Mouse (Mus musculus) forebrain, embryonic 14.5 days (tissue): ENCODE measurements around the gene Ptms. TPM values are rescaled to one million over a fixed set of nuclear protein-coding genes. Genes with fewer than 3 reads are reported as not detected.

ENCODE experiments used
- ATAC-seq: fragments of 200-750 bp; cut with Nextera tagmentation; 2 replicates; pipeline ENCODE4 v1.8.0; 2017; ENCODE audit warnings: mild to moderate bottlenecking, moderate library complexity
- DNase-seq: peaks from one replicate; pipeline ENCODE4 v3.0.0-alpha.2; 2015; ENCODE audit warnings: low spot score
- H3K27ac ChIP-seq: fragments of 300-500 bp; sonication (generic); 2 replicates; pipeline ENCODE4 v1.5.1; 2014; ENCODE audit warnings: low read depth, mild to moderate bottlenecking, control low read depth, low read length, moderate library complexity
- H3K27me3 ChIP-seq: fragments of 300-500 bp; sonication (generic); replicated peaks from 2 replicates; pipeline ENCODE4 v1.6.1; 2014; ENCODE audit warnings: low read length, control low read depth, mixed read lengths; ENCODE audit not compliant: control insufficient read depth, insufficient read depth
- H3K36me3 ChIP-seq: fragments of 300-500 bp; sonication (generic); 2 replicates; pipeline ENCODE4 v1.6.1; 2014; ENCODE audit warnings: low read length, control low read depth; ENCODE audit not compliant: control insufficient read depth, insufficient read depth
- H3K4me1 ChIP-seq: fragments of 300-500 bp; sonication (generic); 2 replicates; pipeline ENCODE4 v1.6.1; 2014; ENCODE audit warnings: antibody characterized with exemption, low read length, control low read depth; ENCODE audit not compliant: control insufficient read depth, insufficient read depth
- H3K4me2 ChIP-seq: fragments of 300-500 bp; sonication (generic); 2 replicates; pipeline ENCODE4 v1.6.1; 2014; ENCODE audit warnings: mild to moderate bottlenecking, control low read depth, low read length
- H3K4me3 ChIP-seq: fragments of 300-500 bp; sonication (generic); 2 replicates; pipeline ENCODE4 v1.5.1; 2014; ENCODE audit warnings: low read depth, low read length, control low read depth
- H3K9ac ChIP-seq: fragments of 300-500 bp; sonication (generic); 2 replicates; pipeline ENCODE4 v1.6.1; 2014; ENCODE audit warnings: mild to moderate bottlenecking, low read length, control low read depth, moderate library complexity
- H3K9me3 ChIP-seq: fragments of 300-500 bp; sonication (generic); replicated peaks from 2 replicates; pipeline ENCODE4 v1.6.1; 2016; ENCODE audit warnings: low read length, control low read depth, mixed read lengths; ENCODE audit not compliant: control insufficient read depth
- WGBS: fragments of 180-500 bp; shearing (Covaris S2); extraction: QIAGEN DNeasy Blood & Tissue Kit; methylation state at CpG from one replicate; pipeline ENCODE4 v1.1.7; 2014; 5-methylcytosine and 5-hydroxymethylcytosine counted together
- polyA plus RNA-seq: library from polyadenylated mRNA; unstranded; fragments of >200 nt; fragmentation: Nextera tagmentation; extraction: Ambion mirVana; gene quantifications from 2 replicates; pipeline ENCODE4 v1.2.1, GENCODE M21; 2014

The Ptms gene
- polyA plus RNA-seq = 479 and 481 TPM in 2 replicates

GRCm38 (mm10) chr6:124919695-124920317 lies at the start of gene Ptms:
Gene Ptms (minus strand): TSS chr6:124920103.
- Histone ChIP-seq H3K9me3 (no peaks in the 10 kb centered on the region), H3K9ac (peak within 1 kb of the TSS; percentile 100; the same call in 1 of the 2 replicates), H3K36me3 (peaks cover 2% of the 10 kb centered on the region), H3K4me3 (peak within 1 kb of the TSS; percentile 93), H3K4me1 (peaks cover 36% of the 10 kb centered on the region), H3K4me2 (peak within 1 kb of the TSS; percentile 100), H3K27me3 (no peaks in the 10 kb centered on the region), H3K27ac (peak within 1 kb of the TSS; percentile 100)
- WGBS = under 1% methylated on average over 13 of the region's 13 CpGs
- peak; percentile 82 for ATAC-seq
- DNase-seq = peak; percentile 98

GRCm38 (mm10) chr6:124967766-124968165 lies 47.9 kb upstream of the Ptms start:
- no peak overlapping the region for H3K4me2 ChIP-seq
- H3K27me3 ChIP-seq = no peaks in the 10 kb centered on the region
- H3K36me3 ChIP-seq = no peaks in the 10 kb centered on the region
- H3K4me3 ChIP-seq = no peak overlapping the region
- WGBS = 81% methylated on average over 4 of the region's 4 CpGs
- H3K9ac ChIP-seq = no peak overlapping the region
- no peaks in the 10 kb centered on the region for H3K9me3 ChIP-seq
- ATAC-seq (no peak), DNase-seq (peak; percentile 50)
- H3K4me1 ChIP-seq = peaks cover 10% of the 10 kb centered on the region
- no peak overlapping the region for H3K27ac ChIP-seq

- H3K4me2 ChIP-seq = peak overlapping the region; percentile 96
- no peaks in the 10 kb centered on the region for H3K9me3 ChIP-seq
- no peak overlapping the region for H3K9ac ChIP-seq
- peaks cover 9% of the 10 kb centered on the region for H3K36me3 ChIP-seq
- no peak for ATAC-seq
- DNase-seq = no peak
- WGBS = 94% methylated on average over 7 of the region's 7 CpGs
- H3K4me1 ChIP-seq = peaks cover 10% of the 10 kb centered on the region
- H3K27ac ChIP-seq = no peak overlapping the region
- H3K4me3 ChIP-seq = peak overlapping the region; percentile 87
- H3K27me3 ChIP-seq = no peaks in the 10 kb centered on the region
Observed at GRCm38 (mm10) chr6:124966466-124967118, 46.7 kb upstream of the Ptms start.

- Histone ChIP-seq H3K27ac (peak overlapping the region; percentile 91), H3K27me3 (no peaks in the 10 kb centered on the region), H3K9ac (peak overlapping the region; percentile 93), H3K4me2 (peak overlapping the region; percentile 96), H3K4me1 (peaks cover 10% of the 10 kb centered on the region), H3K4me3 (peak overlapping the region; percentile 87), H3K9me3 (no peaks in the 10 kb centered on the region), H3K36me3 (peaks cover 17% of the 10 kb centered on the region)
- DNase-seq (peak; percentile 4), ATAC-seq (no peak)
- 16% methylated on average over 15 of the region's 15 CpGs for WGBS
Observed at GRCm38 (mm10) chr6:124965747-124966146, 45.8 kb upstream of the Ptms start.

DNA sequence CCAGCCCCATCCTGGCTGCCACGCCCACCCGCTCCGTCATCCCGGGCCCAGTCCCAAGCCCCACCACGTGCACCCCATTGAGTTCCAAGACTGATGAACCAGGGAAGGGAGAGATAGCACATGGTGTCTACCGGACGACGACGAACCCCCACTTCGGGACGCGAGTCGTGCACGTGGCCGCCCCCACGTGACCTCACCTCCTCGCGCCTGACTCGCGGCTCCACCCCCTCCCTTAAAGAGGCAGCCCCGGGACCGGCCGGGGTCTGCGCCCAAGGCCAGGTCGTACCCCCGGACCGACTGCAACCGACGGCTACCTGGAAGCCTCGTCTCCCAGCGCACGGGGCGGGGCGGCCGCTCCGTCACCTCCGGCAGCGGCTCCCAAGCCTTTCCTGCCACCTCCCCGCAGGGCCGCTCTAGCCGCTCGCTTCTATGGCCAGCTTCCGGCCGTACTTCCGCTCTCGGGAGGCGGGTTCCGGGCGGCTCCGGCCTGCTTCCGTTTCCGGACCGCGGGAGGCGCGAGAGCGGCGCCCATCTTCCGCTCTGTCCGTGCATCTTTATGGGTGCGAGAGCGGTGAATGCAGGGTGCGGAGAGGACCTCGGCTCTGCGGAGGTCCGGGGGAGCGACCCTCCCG lies 45.3 kb upstream of the Ptms start, which contains the start of gene Cops7a:
Cops7a (minus strand) TSS at position 451 of the 632 bp plus-strand sequence.
- peak within 1 kb of the TSS; percentile 93 for H3K9ac ChIP-seq
- peak within 1 kb of the TSS; percentile 87 for H3K4me3 ChIP-seq
- DNase-seq (peak; percentile 96), ATAC-seq (peak; percentile 96)
- under 1% methylated on average over 66 of the region's 68 CpGs for WGBS
- H3K9me3 ChIP-seq = no peaks in the 10 kb centered on the region
- H3K4me2 ChIP-seq = peak within 1 kb of the TSS; percentile 96
- peak within 1 kb of the TSS; percentile 91 for H3K27ac ChIP-seq
- no peaks in the 10 kb centered on the region for H3K27me3 ChIP-seq
- peaks cover 20% of the 10 kb centered on the region for H3K36me3 ChIP-seq
- H3K4me1 ChIP-seq = peaks cover 10% of the 10 kb centered on the region

- WGBS = 44% methylated on average over 16 of the region's 16 CpGs
- peak; percentile 31 for ATAC-seq
Observed at GRCm38 (mm10) chr6:124964638-124965037, 44.7 kb upstream of the Ptms start.

DNA sequence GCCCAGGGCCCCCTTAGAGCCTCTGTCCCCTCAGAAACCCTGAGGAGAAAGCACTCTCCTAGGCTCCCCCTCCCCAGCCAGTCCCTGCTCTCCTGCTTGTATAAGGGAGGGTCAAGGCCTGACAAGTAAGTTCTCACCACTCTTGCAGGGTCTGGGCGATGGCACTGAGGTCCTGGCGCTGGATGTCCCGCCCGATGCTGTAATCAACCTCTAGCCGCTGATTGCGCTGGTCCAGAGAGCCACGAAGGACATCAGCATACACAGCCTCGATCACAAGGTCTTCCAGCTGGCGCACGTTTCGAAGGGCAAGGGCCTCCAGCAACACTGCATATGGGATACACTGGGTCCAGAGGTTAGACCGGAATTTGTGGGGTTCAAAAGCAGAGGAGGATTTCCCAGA lies 41.1 kb upstream of the Ptms start:
- H3K4me1 ChIP-seq = peaks cover 10% of the 10 kb centered on the region
- no peak overlapping the region for H3K4me3 ChIP-seq
- peaks cover 49% of the 10 kb centered on the region for H3K36me3 ChIP-seq
- H3K9me3 ChIP-seq = no peaks in the 10 kb centered on the region
- no peak overlapping the region for H3K4me2 ChIP-seq
- H3K27ac ChIP-seq = no peak overlapping the region
- H3K9ac ChIP-seq = no peak overlapping the region
- no peaks in the 10 kb centered on the region for H3K27me3 ChIP-seq
- WGBS = 95% methylated on average over 12 of the region's 12 CpGs
- ATAC-seq = no peak
- DNase-seq = no peak

More at GRCm38 (mm10) chr6:124964638-124965037, 44.7 kb upstream of the Ptms start:
- Histone ChIP-seq H3K4me3 (peak overlapping the region; percentile 87), H3K4me1 (peaks cover 10% of the 10 kb centered on the region), H3K36me3 (peaks cover 26% of the 10 kb centered on the region), H3K27me3 (no peaks in the 10 kb centered on the region), H3K4me2 (peak overlapping the region; percentile 96), H3K9ac (peak overlapping the region; percentile 93), H3K9me3 (no peaks in the 10 kb centered on the region), H3K27ac (0 out of 2 replicates have a peak overlapping the region, but pooled peaks have one; percentile 91)
- DNase-seq = no peak

- H3K36me3 ChIP-seq = peaks cover 54% of the 10 kb centered on the region
- no peak for ATAC-seq
- DNase-seq = no peak
- no peak overlapping the region for H3K4me3 ChIP-seq
- no peak overlapping the region for H3K4me2 ChIP-seq
- no peak overlapping the region for H3K9ac ChIP-seq
- 87% methylated on average over 13 of the region's 13 CpGs for WGBS
- H3K27me3 ChIP-seq = no peaks in the 10 kb centered on the region
- H3K4me1 ChIP-seq = peaks cover 8% of the 10 kb centered on the region
- no peaks in the 10 kb centered on the region for H3K9me3 ChIP-seq
- no peak overlapping the region for H3K27ac ChIP-seq
Observed at GRCm38 (mm10) chr6:124959960-124960359, 40.1 kb upstream of the Ptms start.
